Mouse (Mus musculus): ENCODE measurements around the gene Rbpj. TPM values are rescaled to one million over a fixed set of nuclear protein-coding genes. Genes with fewer than 3 reads are reported as not detected.
"Not testable (repeated sequence)": the region's sequence is repeated elsewhere in the genome, so short reads cannot be mapped to it uniquely, and the experiment has no call there.

Gene Rbpj
- polyA plus RNA-seq, 1 experiment = 22.1 TPM

DNA sequence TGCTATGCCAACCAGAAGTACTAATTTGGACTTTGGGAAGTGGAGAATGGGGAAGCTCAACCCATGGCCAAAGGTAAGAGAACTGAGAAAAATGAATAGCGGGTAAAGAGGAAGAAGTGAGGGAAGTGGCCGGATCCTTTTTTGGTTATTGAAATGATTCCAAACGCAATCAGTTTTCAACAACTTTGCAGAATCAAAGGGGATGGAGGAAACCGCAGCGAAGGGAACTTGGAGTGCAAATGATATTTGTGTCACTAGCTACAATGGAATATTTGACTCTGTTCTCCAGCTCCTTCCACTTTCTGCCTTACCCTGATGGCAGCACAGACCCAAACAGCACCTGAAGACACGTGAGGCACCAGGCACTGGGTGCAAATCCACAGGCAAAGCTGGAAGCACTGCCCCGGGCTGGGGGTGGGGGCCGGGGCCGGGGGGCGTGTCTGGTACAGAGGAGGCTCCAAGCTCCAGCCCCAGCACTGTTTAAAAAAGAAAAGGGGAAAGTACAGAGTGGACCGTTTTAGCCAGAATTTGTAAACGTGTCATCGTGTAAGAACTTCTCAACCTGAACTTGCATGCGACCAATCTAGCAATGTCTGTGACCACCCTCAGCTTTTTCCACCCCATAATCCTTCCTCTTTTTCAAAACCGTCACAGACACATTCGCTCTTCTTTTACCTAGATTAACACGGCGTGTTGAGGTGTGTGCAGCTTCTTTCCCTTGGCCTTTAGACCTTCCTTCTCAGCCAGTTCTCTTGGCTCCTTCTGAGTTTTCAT is 74.1 kb downstream of the Rbpj start:
- TF ChIP-seq CTCF (IDR thresholded peaks at IDR 0.05; ENCODE audit: extremely low read depth, insufficient read depth, low read length) (no peak), POLR2A (IDR thresholded peaks at IDR 0.05; ENCODE audit: extremely low read depth, insufficient read depth, low read length) (no peak)
- H3K4me3 ChIP-seq (ENCODE audit: insufficient read depth, low read length) = no peak overlapping the region
- H3K4me1 ChIP-seq (ENCODE audit: control insufficient read depth, insufficient read depth, low read length) = no peaks in the 10 kb centered on the region
- H3K27ac ChIP-seq (ENCODE audit: insufficient read depth, low read length) = no peak overlapping the region

DNA sequence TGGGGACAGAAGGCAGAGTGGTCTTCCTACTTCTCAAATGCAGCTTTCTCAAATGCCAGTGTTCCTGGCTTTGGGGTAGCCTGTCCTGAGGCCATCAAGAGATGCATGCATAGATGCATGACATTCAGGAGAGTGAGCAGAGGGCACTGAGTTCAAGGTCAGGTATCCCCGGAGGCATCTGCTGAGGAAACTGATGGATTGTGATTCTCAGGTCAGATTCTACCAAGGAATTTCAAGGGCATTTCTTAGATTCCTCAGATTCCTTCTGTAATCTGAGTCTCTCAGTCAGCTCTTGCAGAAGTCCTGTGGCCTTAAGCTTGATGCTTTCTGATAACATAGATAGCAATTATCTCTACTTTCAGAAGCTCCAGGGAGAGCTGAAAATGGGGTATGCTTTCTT is 76.1 kb downstream of the Rbpj start:
- no peak overlapping the region for H3K4me3 ChIP-seq (ENCODE audit: insufficient read depth, low read length)
- no peak for TF ChIP-seq POLR2A (IDR thresholded peaks at IDR 0.05; ENCODE audit: extremely low read depth, insufficient read depth, low read length)
- TF ChIP-seq CTCF (IDR thresholded peaks at IDR 0.05; ENCODE audit: extremely low read depth, insufficient read depth, low read length) = no peak
- no peaks in the 10 kb centered on the region for H3K4me1 ChIP-seq (ENCODE audit: control insufficient read depth, insufficient read depth, low read length)
- no peak overlapping the region for H3K27ac ChIP-seq (ENCODE audit: insufficient read depth, low read length)

DNA sequence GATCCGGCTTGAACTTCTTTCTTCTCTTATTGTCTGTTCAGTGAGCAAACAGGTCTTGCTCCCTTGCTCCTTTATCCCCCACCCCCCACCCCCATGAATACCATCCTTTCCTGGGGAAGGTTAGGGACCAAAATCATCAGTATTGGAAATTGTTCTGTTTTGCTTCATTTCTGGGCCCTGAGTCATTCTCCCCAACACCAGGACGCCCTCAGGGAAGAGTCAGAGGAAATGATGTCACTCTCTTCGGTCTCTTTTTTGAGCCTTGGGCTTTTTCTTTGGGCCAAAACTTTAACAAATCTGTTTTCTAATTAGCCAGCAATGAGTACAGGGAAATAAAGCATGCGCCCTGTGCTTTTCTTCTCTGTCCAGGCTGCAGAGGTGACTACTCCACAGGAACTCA is 77.4 kb downstream of the Rbpj start:
- Histone ChIP-seq H3K4me1 (ENCODE audit: control insufficient read depth, insufficient read depth, low read length) (no peaks in the 10 kb centered on the region), H3K4me3 (ENCODE audit: insufficient read depth, low read length) (no peak overlapping the region), H3K27ac (ENCODE audit: insufficient read depth, low read length) (no peak overlapping the region)
- TF ChIP-seq POLR2A (IDR thresholded peaks at IDR 0.05; ENCODE audit: extremely low read depth, insufficient read depth, low read length) (no peak), CTCF (IDR thresholded peaks at IDR 0.05; ENCODE audit: extremely low read depth, insufficient read depth, low read length) (no peak)

DNA sequence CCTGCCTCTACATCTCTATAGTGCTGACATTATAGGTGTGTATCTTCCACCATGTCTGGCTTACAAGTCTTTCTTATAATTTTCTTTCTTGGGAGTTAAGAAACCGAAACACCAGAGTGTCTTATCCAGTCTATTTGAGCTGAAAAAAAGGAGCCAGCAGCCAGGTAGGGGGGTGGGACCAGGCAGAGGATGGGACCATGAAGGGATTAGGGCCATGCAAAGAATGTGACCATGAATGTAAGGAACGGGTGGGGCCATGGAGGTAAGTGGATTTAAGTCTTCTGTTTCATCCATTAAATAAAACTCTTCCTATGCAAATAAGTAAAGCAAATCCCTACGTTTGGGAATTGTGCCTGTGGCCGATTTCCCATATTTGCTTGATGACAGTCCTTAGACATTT is 78.0 kb downstream of the Rbpj start:
- Histone ChIP-seq H3K4me3 (ENCODE audit: insufficient read depth, low read length) (no peak overlapping the region), H3K27ac (ENCODE audit: insufficient read depth, low read length) (no peak overlapping the region), H3K4me1 (ENCODE audit: control insufficient read depth, insufficient read depth, low read length) (no peaks in the 10 kb centered on the region)
- TF ChIP-seq CTCF (IDR thresholded peaks at IDR 0.05; ENCODE audit: extremely low read depth, insufficient read depth, low read length) (no peak), POLR2A (IDR thresholded peaks at IDR 0.05; ENCODE audit: extremely low read depth, insufficient read depth, low read length) (no peak)

DNA sequence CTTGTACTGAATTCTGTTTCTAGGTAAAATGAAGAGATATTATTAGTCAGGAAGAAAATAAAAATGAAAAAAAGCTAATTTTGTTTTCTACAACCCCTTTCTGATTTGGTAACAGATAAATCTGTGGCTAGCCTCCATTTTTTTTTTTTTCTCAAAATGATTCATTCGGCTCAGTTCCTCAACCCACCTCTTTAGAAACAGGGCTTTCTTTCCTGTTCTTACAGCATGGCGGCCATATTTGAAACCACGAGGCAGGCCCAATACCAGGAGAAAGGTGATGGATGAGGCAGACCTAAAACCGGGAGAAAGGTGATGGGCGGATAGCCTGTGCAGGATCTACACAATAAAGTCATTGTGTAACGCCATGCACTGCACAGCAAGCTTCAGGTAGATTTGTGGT is 80.5 kb downstream of the Rbpj start:
- no peak overlapping the region for H3K27ac ChIP-seq (ENCODE audit: insufficient read depth, low read length)
- H3K4me3 ChIP-seq (ENCODE audit: insufficient read depth, low read length) = no peak overlapping the region
- TF ChIP-seq POLR2A (IDR thresholded peaks at IDR 0.05; ENCODE audit: extremely low read depth, insufficient read depth, low read length) (no peak), CTCF (IDR thresholded peaks at IDR 0.05; ENCODE audit: extremely low read depth, insufficient read depth, low read length) (no peak)
- no peaks in the 10 kb centered on the region for H3K4me1 ChIP-seq (ENCODE audit: control insufficient read depth, insufficient read depth, low read length)

DNA sequence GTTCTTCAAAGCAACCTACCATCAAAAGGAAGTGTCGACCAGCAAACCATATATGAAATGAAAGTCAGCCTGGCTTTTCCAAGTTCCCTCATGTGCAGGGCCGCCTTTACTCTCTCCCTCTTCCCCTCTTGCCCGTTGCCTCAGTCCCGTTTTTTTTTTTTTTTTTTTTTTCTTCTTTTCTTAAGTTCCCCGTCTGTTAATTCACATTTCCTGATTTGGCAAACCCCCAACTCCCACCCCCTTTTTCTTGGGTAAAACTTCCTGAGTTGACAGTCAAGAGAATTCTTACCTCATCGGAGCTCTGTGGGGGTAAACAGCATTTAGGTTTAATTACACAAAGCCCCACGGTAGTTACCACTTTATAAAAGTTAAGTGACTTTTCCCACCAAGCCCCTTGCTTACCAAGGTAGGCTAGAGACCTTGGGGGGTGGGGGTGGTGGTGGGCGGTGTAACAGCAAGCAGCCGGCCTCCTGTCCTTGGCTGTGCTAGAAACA is 81.1 kb downstream of the Rbpj start:
- Histone ChIP-seq H3K4me1 (ENCODE audit: control insufficient read depth, insufficient read depth, low read length) (no peaks in the 10 kb centered on the region), H3K27ac (ENCODE audit: insufficient read depth, low read length) (no peak overlapping the region), H3K4me3 (ENCODE audit: insufficient read depth, low read length) (no peak overlapping the region)
- TF ChIP-seq POLR2A (IDR thresholded peaks at IDR 0.05; ENCODE audit: extremely low read depth, insufficient read depth, low read length) (no peak), CTCF (IDR thresholded peaks at IDR 0.05; ENCODE audit: extremely low read depth, insufficient read depth, low read length) (no peak)

DNA sequence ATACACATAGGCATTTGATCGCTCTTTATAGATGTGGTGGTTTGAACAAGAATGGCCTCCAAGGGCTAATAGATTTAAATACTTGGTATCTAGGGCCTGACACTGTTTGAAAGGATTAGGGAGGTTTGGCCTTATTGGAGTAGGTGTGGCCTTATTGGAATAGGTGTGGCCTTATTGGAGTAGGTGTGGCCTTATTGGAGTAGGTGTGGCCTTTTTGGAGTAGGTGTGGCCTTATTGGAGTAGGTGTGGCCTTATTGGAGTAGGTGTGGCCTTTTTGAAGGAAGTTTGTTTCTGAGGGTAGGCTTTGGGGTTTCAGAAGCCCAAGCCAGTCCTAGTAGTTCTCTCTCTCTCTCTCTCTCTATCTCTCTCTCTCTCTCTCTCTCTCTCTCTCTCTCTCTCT is 84.4 kb downstream of the Rbpj start:
- H3K4me1 ChIP-seq (ENCODE audit: control insufficient read depth, insufficient read depth, low read length); H3K4me3 ChIP-seq (ENCODE audit: insufficient read depth, low read length); H3K27ac ChIP-seq (ENCODE audit: insufficient read depth, low read length): not testable (repeated sequence)

DNA sequence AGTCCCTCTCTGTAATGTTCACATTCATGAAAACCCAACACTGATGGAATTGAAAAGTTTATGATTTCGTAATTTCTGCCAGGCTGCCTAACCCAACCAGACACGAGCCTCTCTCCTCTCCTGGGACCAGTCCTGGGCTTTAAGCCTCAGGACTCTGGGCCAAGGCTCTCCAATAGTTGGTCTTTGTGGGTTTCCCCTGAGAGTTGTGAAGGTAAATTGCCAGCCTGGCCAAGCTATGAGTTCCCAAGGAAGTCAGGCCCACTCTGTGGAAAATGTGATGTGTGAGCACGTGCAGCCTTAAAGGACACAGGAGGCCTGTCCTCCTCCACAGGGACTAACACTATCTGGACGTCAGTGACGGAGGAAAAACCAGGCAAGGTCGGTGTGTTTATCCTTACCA is 85.4 kb downstream of the Rbpj start:
- no peak overlapping the region for H3K27ac ChIP-seq (ENCODE audit: insufficient read depth, low read length)
- TF ChIP-seq CTCF (IDR thresholded peaks at IDR 0.05; ENCODE audit: extremely low read depth, insufficient read depth, low read length) = no peak
- TF ChIP-seq POLR2A (IDR thresholded peaks at IDR 0.05; ENCODE audit: extremely low read depth, insufficient read depth, low read length) = no peak
- no peak overlapping the region for H3K4me3 ChIP-seq (ENCODE audit: insufficient read depth, low read length)
- H3K4me1 ChIP-seq (ENCODE audit: control insufficient read depth, insufficient read depth, low read length) = no peaks in the 10 kb centered on the region

DNA sequence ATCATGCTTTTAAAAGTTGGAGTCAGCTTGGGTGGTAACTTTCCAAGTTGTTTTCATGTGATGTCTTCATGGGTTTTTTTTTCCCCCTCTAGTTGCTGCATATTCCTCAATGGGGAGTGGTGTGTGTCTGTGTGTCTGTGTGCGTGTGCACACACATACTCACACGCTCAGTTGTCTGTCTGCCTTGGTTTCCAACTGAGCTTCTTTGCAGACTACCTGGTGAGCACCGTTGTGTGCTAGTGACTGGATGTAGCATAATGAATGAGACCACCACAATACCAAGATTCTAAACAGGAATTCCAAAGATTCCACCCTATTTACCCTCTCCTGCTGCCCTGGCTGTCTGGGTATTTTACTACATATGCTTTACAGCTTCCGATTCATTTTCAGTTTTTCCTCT is 86.0 kb downstream of the Rbpj start:
- H3K27ac ChIP-seq (ENCODE audit: insufficient read depth, low read length) = no peak overlapping the region
- no peaks in the 10 kb centered on the region for H3K4me1 ChIP-seq (ENCODE audit: control insufficient read depth, insufficient read depth, low read length)
- no peak overlapping the region for H3K4me3 ChIP-seq (ENCODE audit: insufficient read depth, low read length)
- no peak for TF ChIP-seq POLR2A (IDR thresholded peaks at IDR 0.05; ENCODE audit: extremely low read depth, insufficient read depth, low read length)
- TF ChIP-seq CTCF (IDR thresholded peaks at IDR 0.05; ENCODE audit: extremely low read depth, insufficient read depth, low read length) = no peak

DNA sequence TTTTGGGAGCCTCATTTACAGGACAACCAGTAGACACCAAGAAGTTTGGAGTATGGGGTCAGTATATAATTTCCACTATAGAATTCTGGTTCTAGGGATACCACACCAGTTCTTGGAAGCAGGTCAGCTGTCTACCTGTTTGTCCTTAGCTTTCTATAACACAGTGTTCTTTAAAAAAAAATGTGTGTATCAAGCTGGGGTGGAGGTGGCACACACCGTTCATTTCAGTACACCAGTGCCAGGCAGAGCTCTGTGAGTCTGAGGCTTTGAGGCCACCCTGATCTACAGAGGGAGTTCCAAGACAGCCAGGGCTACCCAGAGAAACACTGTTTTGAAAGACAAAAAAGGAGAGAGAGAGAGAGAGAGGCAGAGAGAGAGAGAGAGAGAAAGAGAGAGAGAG is 87.3 kb downstream of the Rbpj start:
- no peak overlapping the region for H3K4me3 ChIP-seq (ENCODE audit: insufficient read depth, low read length)
- H3K27ac ChIP-seq (ENCODE audit: insufficient read depth, low read length) = no peak overlapping the region
- TF ChIP-seq CTCF (IDR thresholded peaks at IDR 0.05; ENCODE audit: extremely low read depth, insufficient read depth, low read length) (no peak), POLR2A (IDR thresholded peaks at IDR 0.05; ENCODE audit: extremely low read depth, insufficient read depth, low read length) (no peak)
- no peaks in the 10 kb centered on the region for H3K4me1 ChIP-seq (ENCODE audit: control insufficient read depth, insufficient read depth, low read length)
